Mouse (Mus musculus) limb, embryonic 11.5 days (tissue): ENCODE results near the gene Eya2. TPM values are rescaled to one million over a fixed set of nuclear protein-coding genes. Genes with fewer than 3 reads are reported as not detected.

Source experiments
- ATAC-seq: fragments of 200-750 bp; cut with Nextera tagmentation; 2 replicates; pipeline ENCODE4 v1.8.0; 2017; ENCODE audit warnings: low read depth; ENCODE audit not compliant: insufficient number of reproducible peaks, low FRiP score, low TSS enrichment
- DNase-seq: peaks from one replicate; pipeline ENCODE4 v3.0.0-alpha.2; 2015; ENCODE audit warnings: low spot score
- H3K27ac ChIP-seq: fragments of 300-500 bp; sonication (generic); replicated peaks from 2 replicates; pipeline ENCODE4 v1.5.1; 2014; ENCODE audit warnings: low read depth, mild to moderate bottlenecking, low read length
- H3K27me3 ChIP-seq: fragments of 300-500 bp; sonication (generic); 2 replicates; pipeline ENCODE4 v1.6.1; 2014; ENCODE audit warnings: mild to moderate bottlenecking, low read length, mixed read lengths; ENCODE audit not compliant: control insufficient read depth, insufficient read depth
- H3K36me3 ChIP-seq: fragments of 300-500 bp; sonication (generic); 2 replicates; pipeline ENCODE4 v1.6.1; 2014; ENCODE audit warnings: mild to moderate bottlenecking, low read length, moderate library complexity, mixed read lengths; ENCODE audit not compliant: control insufficient read depth, insufficient read depth
- H3K4me1 ChIP-seq: fragments of 300-500 bp; sonication (generic); 2 replicates; pipeline ENCODE4 v1.6.1; 2014; ENCODE audit warnings: low read length, mixed read lengths; ENCODE audit not compliant: control insufficient read depth, insufficient read depth
- H3K4me2 ChIP-seq: fragments of 300-500 bp; sonication (generic); 2 replicates; pipeline ENCODE4 v1.6.1; 2014; ENCODE audit warnings: low read depth, mild to moderate bottlenecking, moderate library complexity; ENCODE audit not compliant: severe bottlenecking
- H3K4me3 ChIP-seq: fragments of 300-500 bp; sonication (generic); 2 replicates; pipeline ENCODE4 v1.5.1; 2014; ENCODE audit warnings: low read depth, low read length
- H3K9ac ChIP-seq: fragments of 300-500 bp; sonication (generic); 2 replicates; pipeline ENCODE4 v1.6.1; 2014; ENCODE audit warnings: mild to moderate bottlenecking, low read length
- H3K9me3 ChIP-seq: fragments of 300-500 bp; sonication (generic); 2 replicates; pipeline ENCODE4 v1.6.1; 2016; ENCODE audit warnings: low read length; ENCODE audit not compliant: control insufficient read depth
- WGBS: fragments of 180-500 bp; shearing (Covaris S2); extraction: QIAGEN DNeasy Blood & Tissue Kit; methylation state at CpG from one replicate; pipeline ENCODE4 v1.1.7; 2014; 5-methylcytosine and 5-hydroxymethylcytosine counted together
- polyA plus RNA-seq: library from polyadenylated mRNA; unstranded; fragments of >200 nt; fragmentation: Nextera tagmentation; extraction: Ambion mirVana; gene quantifications from 2 replicates; pipeline ENCODE4 v1.2.1, GENCODE M21; 2014

The Eya2 gene
- polyA plus RNA-seq, 1 experiment from 2014 or later: 8.8 TPM

- H3K27ac ChIP-seq: no peak overlapping the region
- no peaks in the 10 kb centered on the region for H3K9me3 ChIP-seq
- peaks cover 4% of the 10 kb centered on the region for H3K4me1 ChIP-seq
- DNase-seq: no peak
- H3K4me3 ChIP-seq: no peak overlapping the region
- H3K9ac ChIP-seq: no peak overlapping the region
- WGBS: 89% methylated on average over 2 of the region's 2 CpGs
- no peak for ATAC-seq
- no peaks in the 10 kb centered on the region for H3K27me3 ChIP-seq
- no peaks in the 10 kb centered on the region for H3K36me3 ChIP-seq
- no peak overlapping the region for H3K4me2 ChIP-seq
Observed at GRCm38 (mm10) chr2:165621488-165621887, 26.7 kb downstream of the Eya2 start.

- 53% methylated on average over 3 of the region's 3 CpGs for WGBS
- Histone ChIP-seq H3K4me1 (peaks cover 4% of the 10 kb centered on the region), H3K4me2 (no peak overlapping the region), H3K9me3 (no peaks in the 10 kb centered on the region), H3K4me3 (no peak overlapping the region), H3K36me3 (no peaks in the 10 kb centered on the region), H3K27me3 (no peaks in the 10 kb centered on the region), H3K9ac (no peak overlapping the region), H3K27ac (peak overlapping the region; percentile 65)
- DNase-seq: no peak
- no peak for ATAC-seq
Observed at GRCm38 (mm10) chr2:165622596-165622995, 27.8 kb downstream of the Eya2 start.

- H3K4me2 ChIP-seq: no peak overlapping the region
- DNase-seq (no peak), ATAC-seq (no peak)
- H3K27me3 ChIP-seq: no peaks in the 10 kb centered on the region
- H3K36me3 ChIP-seq: no peaks in the 10 kb centered on the region
- H3K9ac ChIP-seq: no peak overlapping the region
- H3K4me1 ChIP-seq: peaks cover 6% of the 10 kb centered on the region
- no peak overlapping the region for H3K4me3 ChIP-seq
- no peaks in the 10 kb centered on the region for H3K9me3 ChIP-seq
- no peak overlapping the region for H3K27ac ChIP-seq
- WGBS: 78% methylated on average over 6 of the region's 6 CpGs
Observed at GRCm38 (mm10) chr2:165626826-165627225, 32.0 kb downstream of the Eya2 start.

- Histone ChIP-seq H3K4me2 (no peak overlapping the region), H3K27ac (no peak overlapping the region), H3K4me3 (no peak overlapping the region), H3K27me3 (no peaks in the 10 kb centered on the region), H3K9ac (no peak overlapping the region), H3K36me3 (no peaks in the 10 kb centered on the region), H3K4me1 (peaks cover 6% of the 10 kb centered on the region), H3K9me3 (no peaks in the 10 kb centered on the region)
- 81% methylated on average over 6 of the region's 6 CpGs for WGBS
- DNase-seq (no peak), ATAC-seq (no peak)
Observed at GRCm38 (mm10) chr2:165627974-165628373, 33.1 kb downstream of the Eya2 start.

- Histone ChIP-seq H3K27ac (no peak overlapping the region), H3K4me3 (no peak overlapping the region), H3K36me3 (no peaks in the 10 kb centered on the region), H3K4me1 (peaks cover 13% of the 10 kb centered on the region), H3K9me3 (no peaks in the 10 kb centered on the region), H3K4me2 (no peak overlapping the region), H3K27me3 (no peaks in the 10 kb centered on the region), H3K9ac (no peak overlapping the region)
- no peak for ATAC-seq
- WGBS: 36% methylated on average over 8 of the region's 8 CpGs
- DNase-seq: no peak
Observed at GRCm38 (mm10) chr2:165629900-165630299, 35.1 kb downstream of the Eya2 start.

GRCm38 (mm10) chr2:165633011-165633785 is 38.4 kb downstream of the Eya2 start:
- no peak for ATAC-seq
- H3K9ac ChIP-seq: no peak overlapping the region
- no peak overlapping the region for H3K4me3 ChIP-seq
- H3K4me1 ChIP-seq: peaks cover 14% of the 10 kb centered on the region
- H3K36me3 ChIP-seq: no peaks in the 10 kb centered on the region
- 78% methylated on average over 11 of the region's 11 CpGs for WGBS
- no peak overlapping the region for H3K27ac ChIP-seq
- 0 out of 2 replicates have a peak, but pooled peaks cover 3% of the 10 kb centered on the region for H3K9me3 ChIP-seq
- no peak overlapping the region for H3K4me2 ChIP-seq
- no peak for DNase-seq
- H3K27me3 ChIP-seq: no peaks in the 10 kb centered on the region

GRCm38 (mm10) chr2:165634481-165634880 is 39.6 kb downstream of the Eya2 start:
- Histone ChIP-seq H3K4me3 (no peak overlapping the region), H3K4me1 (peaks cover 14% of the 10 kb centered on the region), H3K36me3 (no peaks in the 10 kb centered on the region), H3K9me3 (0 out of 2 replicates have a peak, but pooled peaks cover 3% of the 10 kb centered on the region), H3K27me3 (no peaks in the 10 kb centered on the region), H3K27ac (no peak overlapping the region; the same call in 1 of the 2 replicates), H3K4me2 (no peak overlapping the region), H3K9ac (0 out of 2 replicates have a peak overlapping the region, but pooled peaks have one; percentile 9)
- ATAC-seq (no peak), DNase-seq (no peak)
- 30% methylated on average over 7 of the region's 7 CpGs for WGBS

GRCm38 (mm10) chr2:165639075-165639755 is 44.4 kb downstream of the Eya2 start:
- H3K9ac ChIP-seq: no peak overlapping the region
- H3K4me2 ChIP-seq: no peak overlapping the region
- WGBS: 81% methylated on average over 11 of the region's 11 CpGs
- H3K4me3 ChIP-seq: no peak overlapping the region
- H3K27me3 ChIP-seq: no peaks in the 10 kb centered on the region
- 0 out of 2 replicates have a peak, but pooled peaks cover 3% of the 10 kb centered on the region for H3K9me3 ChIP-seq
- H3K4me1 ChIP-seq: peaks cover 19% of the 10 kb centered on the region
- no peak overlapping the region for H3K27ac ChIP-seq
- H3K36me3 ChIP-seq: no peaks in the 10 kb centered on the region
- no peak for ATAC-seq
- DNase-seq: no peak
